Mouse (Mus musculus): ENCODE results near the gene Tnfsf10.

The Tnfsf10 gene

GRCm38 (mm10) chr3:27371725-27372650, 55.2 kb downstream of the Tnfsf10 start:
- no peak for DNase-seq

- DNase-seq, result no peak
Observed at GRCm38 (mm10) chr3:27374396-27374795, 57.6 kb downstream of the Tnfsf10 start.

GRCm38 (mm10) chr3:27377935-27378334, 61.1 kb downstream of the Tnfsf10 start:
- DNase-seq, result no peak

- DNase-seq, result no peak
Observed at GRCm38 (mm10) chr3:27384836-27385235, 68.0 kb downstream of the Tnfsf10 start.

DNA sequence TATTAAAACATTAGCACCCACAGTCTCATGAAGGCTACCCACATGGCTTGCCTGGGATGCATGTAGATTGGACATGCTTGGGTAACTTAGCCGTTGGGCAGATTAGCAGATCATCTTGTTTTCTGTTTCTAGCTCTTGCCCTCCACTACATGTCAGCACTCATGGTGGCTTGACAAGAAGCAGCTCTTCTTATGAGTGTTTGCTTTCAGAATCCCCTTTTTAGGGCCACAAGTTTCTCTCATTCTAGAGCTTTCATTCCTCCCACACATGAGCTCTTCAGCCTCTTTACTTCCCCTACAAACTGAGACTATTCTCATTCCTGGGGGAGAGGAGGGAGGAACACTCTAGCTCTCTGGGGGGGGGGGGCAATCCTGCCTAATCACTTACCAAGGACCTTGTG, 73.1 kb downstream of the Tnfsf10 start:
- no peak for DNase-seq
